Mouse (Mus musculus): ENCODE data around the gene Prl6a1. TPM values are rescaled to one million over a fixed set of nuclear protein-coding genes. Genes with fewer than 3 reads are reported as not detected.

Prl6a1 gene
- not detected in 2 replicates for total RNA-seq (2021)
- long read RNA-seq: 0 reads

DNA sequence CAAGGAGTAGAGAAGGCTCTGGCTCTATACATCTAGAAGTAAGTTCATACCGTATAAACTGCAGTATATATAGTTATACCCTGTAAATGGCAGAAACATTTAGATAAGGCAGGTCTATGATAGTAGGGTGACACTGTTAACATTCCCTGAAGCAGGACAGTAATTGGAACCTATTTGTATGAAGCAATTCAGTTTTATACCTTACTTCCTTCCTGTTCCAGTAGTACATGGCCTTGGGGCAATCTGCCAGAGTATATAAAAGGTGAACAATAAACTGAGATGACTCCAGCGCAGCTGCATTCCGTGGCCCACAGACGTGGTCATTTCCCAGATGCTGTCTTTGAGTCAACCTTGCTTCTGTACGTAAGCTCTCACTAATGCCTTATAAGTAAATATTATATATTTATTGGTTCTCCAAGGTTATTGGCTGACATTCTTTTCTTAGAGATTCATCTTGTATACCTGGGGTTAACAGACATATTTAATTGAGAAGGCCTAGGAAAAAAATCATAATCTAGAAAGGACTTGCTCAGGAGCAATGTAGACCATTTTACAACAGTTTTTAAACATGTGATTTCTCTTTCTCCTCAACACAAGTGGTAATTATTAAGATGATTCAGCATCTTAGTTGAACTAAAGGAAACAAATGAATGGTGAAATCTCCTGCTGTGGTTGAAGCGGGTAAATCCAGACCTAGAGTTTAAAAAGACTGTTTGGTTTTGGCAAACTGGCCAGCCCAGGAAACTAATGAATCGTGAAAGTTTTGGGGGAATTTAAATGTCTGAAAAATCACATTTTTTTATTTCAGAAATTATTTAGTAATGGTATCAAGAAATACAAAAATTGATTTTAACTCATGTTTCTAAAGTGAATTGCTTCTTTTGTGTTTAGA, at the start of gene Prl6a1:
Prl6a1 (plus strand) TSS at position 294 of the 892 bp plus-strand sequence.
- no peak for DNase-seq

DNA sequence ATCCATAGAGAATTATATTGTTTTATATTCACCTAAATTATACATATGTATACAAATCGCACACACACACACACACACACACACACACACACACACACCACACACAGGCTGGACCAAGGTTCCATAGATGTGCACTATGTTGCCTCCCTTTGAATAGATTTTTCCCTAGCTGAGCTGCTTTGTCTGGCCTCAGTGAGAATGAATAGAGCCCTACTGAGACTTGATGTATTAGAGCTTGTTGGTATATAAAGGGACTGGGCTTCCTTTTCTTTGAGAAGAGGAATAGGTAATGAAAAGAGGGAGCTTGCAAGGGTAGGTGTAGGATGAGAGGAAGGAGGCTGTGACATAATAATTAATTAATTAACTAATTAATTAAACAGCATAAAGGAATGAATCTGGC, 22.6 kb downstream of the Prl6a1 start:
- no peak for DNase-seq

DNA sequence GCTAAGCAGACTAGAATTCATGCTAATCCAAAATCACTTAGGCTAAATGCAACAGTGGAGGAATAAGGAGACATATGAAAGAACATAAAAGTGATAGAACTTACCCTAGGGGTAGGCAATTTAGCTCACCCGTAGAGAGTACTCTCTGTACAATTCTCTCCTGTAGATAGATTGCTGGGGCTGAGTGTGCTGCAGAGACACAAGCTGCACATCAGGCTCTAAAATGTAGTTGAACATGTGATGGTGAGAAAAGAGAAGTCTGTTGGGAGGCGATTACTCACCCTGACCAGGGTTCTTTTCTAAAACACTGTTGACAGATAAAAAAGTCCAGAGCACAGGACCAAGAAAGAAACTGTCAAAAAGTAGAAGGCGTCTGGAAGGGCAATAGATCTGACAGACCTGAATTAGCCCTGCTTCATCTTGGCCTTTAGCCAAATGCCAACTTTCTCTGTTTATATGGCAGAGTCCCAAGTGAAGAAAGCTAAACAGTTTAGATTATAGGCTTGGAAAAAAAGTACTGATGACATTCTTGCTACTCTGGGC, 30.4 kb downstream of the Prl6a1 start:
- no peak for DNase-seq

DNA sequence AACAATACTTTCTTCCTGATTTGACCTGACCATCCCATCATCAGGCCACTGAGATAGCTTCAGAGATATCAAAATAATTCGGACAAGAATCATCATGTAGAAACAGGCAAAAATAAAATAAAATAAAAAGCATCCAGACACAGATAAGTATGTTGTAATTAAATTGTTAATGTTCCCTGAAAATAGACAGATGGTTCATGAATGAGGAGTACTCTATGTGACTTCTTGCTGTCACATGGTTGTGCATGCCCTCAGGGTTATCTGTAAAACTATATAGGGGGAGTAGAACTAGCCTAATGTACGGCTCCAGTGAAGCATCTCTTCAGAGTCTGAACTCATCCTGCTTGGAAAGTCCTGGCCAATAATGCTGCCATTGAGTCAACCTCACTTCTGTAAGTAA, 32.9 kb downstream of the Prl6a1 start, which contains the start of gene Prl8a2:
Prl8a2 (plus strand) TSS at position 301 of the 400 bp plus-strand sequence.
- no peak for DNase-seq

Other genes starting within 250 kb of the Prl6a1 start
- not detected in 2 replicates for gene Prl3d1, start 218.4 kb upstream of the Prl6a1 start, total RNA-seq (2021)
- not detected in 2 replicates for gene Prl3d2, start 190.9 kb upstream of the Prl6a1 start, total RNA-seq (2021)
- not detected in 2 replicates for gene Prl3d3, start 155.8 kb upstream of the Prl6a1 start, total RNA-seq (2021)
- gene Prl3c1, start 116.0 kb upstream of the Prl6a1 start, total RNA-seq (2021): not detected in 2 replicates
- not detected in 2 replicates for gene Prl3b1, start 70.8 kb upstream of the Prl6a1 start, total RNA-seq (2021)
- gene Prl3a1, start 53.2 kb upstream of the Prl6a1 start, total RNA-seq (2021): not detected in 2 replicates
- gene Prl8a2, start 33.0 kb downstream of the Prl6a1 start, total RNA-seq (2021): 1.4 and 1.9 TPM in 2 replicates
- gene Prl2b1, start 78.2 kb downstream of the Prl6a1 start, total RNA-seq (2021): not detected in 2 replicates
- gene Prl8a6, start 126.1 kb downstream of the Prl6a1 start, total RNA-seq (2021): not detected in 2 replicates
- gene Prl8a8, start 200.6 kb downstream of the Prl6a1 start, total RNA-seq (2021): not detected in 2 replicates

All from adrenal gland, postnatal 25 days (tissue).